Mouse (Mus musculus) limb, embryonic 14.5 days (tissue): ENCODE measurements around the gene Ubald2. TPM values are rescaled to one million over a fixed set of nuclear protein-coding genes. Genes with fewer than 3 reads are reported as not detected.

Experiments used
- ATAC-seq: fragments of 200-750 bp; cut with Nextera tagmentation; 2 replicates; pipeline ENCODE4 v1.8.0; 2017; ENCODE audit warnings: low read depth, moderate number of reproducible peaks, moderate TSS enrichment; ENCODE audit not compliant: low FRiP score
- DNase-seq: peaks from one replicate; pipeline ENCODE4 v3.0.0-alpha.2; 2015; ENCODE audit warnings: low spot score
- H3K27ac ChIP-seq: fragments of 300-500 bp; sonication (generic); replicated peaks from 2 replicates; pipeline ENCODE4 v1.5.1; 2014; ENCODE audit warnings: low read depth, mild to moderate bottlenecking, low read length, moderate library complexity, mixed read lengths
- H3K27me3 ChIP-seq: fragments of 300-500 bp; sonication (generic); 2 replicates; pipeline ENCODE4 v1.6.1; 2014; ENCODE audit warnings: low read length, mixed read lengths; ENCODE audit not compliant: control insufficient read depth, insufficient read depth
- H3K36me3 ChIP-seq: fragments of 300-500 bp; sonication (generic); 2 replicates; pipeline ENCODE4 v1.6.1; 2014; ENCODE audit warnings: mild to moderate bottlenecking, low read length, moderate library complexity, mixed read lengths; ENCODE audit not compliant: control insufficient read depth, insufficient read depth
- H3K4me1 ChIP-seq: fragments of 300-500 bp; sonication (generic); 2 replicates; pipeline ENCODE4 v1.6.1; 2014; ENCODE audit warnings: antibody characterized with exemption, low read length, mixed read lengths; ENCODE audit not compliant: control insufficient read depth, insufficient read depth
- H3K4me2 ChIP-seq: fragments of 300-500 bp; sonication (generic); replicated peaks from 2 replicates; pipeline ENCODE4 v1.6.1; 2014; ENCODE audit warnings: low read depth, mild to moderate bottlenecking, low read length, moderate library complexity; ENCODE audit not compliant: severe bottlenecking
- H3K4me3 ChIP-seq: fragments of 300-500 bp; sonication (generic); replicated peaks from 2 replicates; pipeline ENCODE4 v1.5.1; 2014; ENCODE audit warnings: low read length
- H3K9ac ChIP-seq: fragments of 300-500 bp; sonication (generic); 2 replicates; pipeline ENCODE4 v1.6.1; 2014; ENCODE audit warnings: mild to moderate bottlenecking, low read depth, low read length, moderate library complexity; ENCODE audit not compliant: severe bottlenecking
- H3K9me3 ChIP-seq: fragments of 300-500 bp; sonication (generic); 2 replicates; pipeline ENCODE4 v1.6.1; 2016; ENCODE audit warnings: low read length; ENCODE audit not compliant: control insufficient read depth
- POLR2A ChIP-seq: fragments of 200-500 bp; IDR thresholded peaks from 2 replicates; pipeline ENCODE4 v1.8.0; 2012; ENCODE audit warnings: inconsistent platforms, mild to moderate bottlenecking, moderate library complexity, borderline replicate concordance; ENCODE audit not compliant: insufficient read depth, insufficient read length; ENCODE audit errors: extremely low read depth
- WGBS: fragments of 180-500 bp; shearing (Covaris S2); extraction: QIAGEN DNeasy Blood & Tissue Kit; methylation state at CpG from one replicate; pipeline ENCODE4 v1.1.7; 2014; 5-methylcytosine and 5-hydroxymethylcytosine counted together
- polyA plus RNA-seq, 2 experiments: library from polyadenylated mRNA; depleted of rRNA in 1 of 2; stranded (reverse) in 1 of 2; unstranded in 1 of 2; fragments of >200 nt; fragmentation: Nextera tagmentation in 1 of 2; extraction: Ambion mirVana in 1 of 2; gene quantifications; 2 replicates each; pipeline versions ENCODE4 v1.2.1 to v1.2.3; 2012 to 2014

Ubald2 gene
- polyA plus RNA-seq, 2 experiments = 46.2 to 131 TPM

DNA sequence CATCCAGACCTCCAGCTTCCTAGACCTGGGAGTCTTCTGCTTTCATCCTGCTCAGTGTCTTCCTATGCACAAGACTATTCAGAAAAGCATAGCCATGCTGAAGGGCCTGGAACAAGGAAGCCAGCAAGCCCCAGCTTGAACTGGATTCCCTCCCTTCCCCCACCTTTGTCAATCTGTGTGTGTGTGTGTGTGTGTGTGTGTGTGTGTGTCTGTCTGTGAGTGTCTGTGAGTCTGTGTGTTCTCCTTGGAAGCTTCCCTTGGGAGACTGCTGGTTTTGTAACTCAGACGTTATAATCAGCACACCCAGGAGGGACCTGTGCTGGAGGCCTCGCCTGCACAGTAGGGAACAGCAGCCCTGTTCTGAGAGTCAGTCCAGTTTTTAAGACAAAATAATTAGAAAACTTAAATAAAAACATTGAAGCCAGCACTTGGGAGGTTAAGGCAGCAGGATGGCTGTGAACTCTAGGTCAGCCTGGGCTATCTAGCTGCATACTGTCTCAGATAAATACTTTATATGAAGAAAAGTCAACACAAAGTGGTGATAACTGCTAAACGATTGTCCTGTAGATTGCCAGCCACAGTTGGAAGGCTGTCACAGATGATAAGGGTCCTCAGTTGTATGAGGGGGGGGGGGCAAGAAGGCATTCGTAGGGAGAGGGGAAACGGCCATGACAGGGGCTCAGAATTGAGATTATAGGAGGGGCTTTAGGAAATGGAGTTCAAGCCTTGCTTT is 2.3 kb downstream of the Ubald2 start:
- Histone ChIP-seq H3K27ac (no peak overlapping the region), H3K36me3 (peaks cover 35% of the 10 kb centered on the region), H3K9me3 (no peaks in the 10 kb centered on the region), H3K4me1 (peaks cover 18% of the 10 kb centered on the region), H3K4me3 (peak overlapping the region; percentile 75), H3K9ac (no peak overlapping the region), H3K4me2 (peak overlapping the region; percentile 82), H3K27me3 (no peaks in the 10 kb centered on the region)
- TF ChIP-seq POLR2A = no peak
- WGBS = 71% methylated on average over 5 of the region's 5 CpGs
- ATAC-seq (no peak), DNase-seq (no peak)

DNA sequence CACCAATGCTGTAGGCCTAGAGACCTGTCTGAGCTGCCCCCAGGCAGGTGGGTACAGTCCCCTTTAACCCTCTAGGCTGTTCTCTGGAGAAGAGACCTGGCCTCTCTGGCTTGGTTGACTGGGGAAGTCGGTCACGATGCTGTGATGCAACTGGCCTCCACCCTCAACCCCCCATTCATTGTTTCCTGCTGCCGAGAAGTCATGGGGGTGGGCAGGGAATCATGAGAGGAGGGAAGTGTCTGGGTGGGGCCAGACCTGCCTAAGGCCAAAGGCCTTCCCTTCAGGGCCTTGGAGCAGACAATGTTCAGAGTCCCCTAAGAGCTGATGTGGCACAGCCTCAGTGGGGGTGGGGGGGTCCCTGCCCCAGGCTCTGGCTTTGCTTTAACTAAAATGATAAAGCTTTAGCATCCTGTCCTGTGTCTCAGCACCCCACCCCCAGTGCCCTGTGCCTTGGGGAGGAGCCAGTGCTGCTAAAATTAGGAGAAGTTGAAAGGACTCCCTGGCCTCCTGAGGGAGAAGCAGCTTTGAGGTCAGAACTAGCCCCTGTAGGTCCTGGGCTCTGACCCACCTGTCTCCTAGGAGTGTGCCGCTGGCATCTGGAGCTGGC is 2.9 kb downstream of the Ubald2 start:
- no peak for TF ChIP-seq POLR2A
- Histone ChIP-seq H3K4me3 (no peak overlapping the region), H3K27ac (no peak overlapping the region), H3K27me3 (no peaks in the 10 kb centered on the region), H3K36me3 (peaks cover 35% of the 10 kb centered on the region), H3K9me3 (no peaks in the 10 kb centered on the region), H3K4me1 (peaks cover 18% of the 10 kb centered on the region), H3K9ac (0 out of 2 replicates have a peak overlapping the region, but pooled peaks have one; percentile 32), H3K4me2 (peak overlapping the region; percentile 82; the same call in 1 of the 2 replicates)
- WGBS = 63% methylated on average over 4 of the region's 4 CpGs
- DNase-seq = no peak
- ATAC-seq = no peak

GRCm38 (mm10) chr11:116437541-116437940 is 3.6 kb downstream of the Ubald2 start:
- no peak overlapping the region for H3K4me3 ChIP-seq
- H3K36me3 ChIP-seq = peaks cover 35% of the 10 kb centered on the region
- no peak for TF ChIP-seq POLR2A
- no peaks in the 10 kb centered on the region for H3K27me3 ChIP-seq
- no peak overlapping the region for H3K27ac ChIP-seq
- no peak for ATAC-seq
- no peaks in the 10 kb centered on the region for H3K9me3 ChIP-seq
- H3K4me2 ChIP-seq = no peak overlapping the region
- H3K9ac ChIP-seq = 0 out of 2 replicates have a peak overlapping the region, but pooled peaks have one; percentile 32
- WGBS = 78% methylated on average over 11 of the region's 11 CpGs
- no peak for DNase-seq
- peaks cover 18% of the 10 kb centered on the region for H3K4me1 ChIP-seq

GRCm38 (mm10) chr11:116439269-116440240 is 5.7 kb downstream of the Ubald2 start:
- WGBS = 73% methylated on average over 19 of the region's 19 CpGs
- ATAC-seq (no peak), DNase-seq (no peak)
- Histone ChIP-seq H3K9ac (no peak overlapping the region; the same call in 1 of the 2 replicates), H3K9me3 (no peaks in the 10 kb centered on the region), H3K27ac (0 out of 2 replicates have a peak overlapping the region, but pooled peaks have one; percentile 3), H3K4me2 (no peak overlapping the region), H3K36me3 (peaks cover 35% of the 10 kb centered on the region), H3K4me3 (no peak overlapping the region), H3K27me3 (no peaks in the 10 kb centered on the region), H3K4me1 (peaks cover 18% of the 10 kb centered on the region)
- TF ChIP-seq POLR2A = no peak
